Mouse (Mus musculus): ENCODE data around the gene Enpp3. TPM values are rescaled to one million over a fixed set of nuclear protein-coding genes. Genes with fewer than 3 reads are reported as not detected.

The Enpp3 gene
- polyA plus RNA-seq, 1 experiment from 2014 or later = 4.1 TPM

DNA sequence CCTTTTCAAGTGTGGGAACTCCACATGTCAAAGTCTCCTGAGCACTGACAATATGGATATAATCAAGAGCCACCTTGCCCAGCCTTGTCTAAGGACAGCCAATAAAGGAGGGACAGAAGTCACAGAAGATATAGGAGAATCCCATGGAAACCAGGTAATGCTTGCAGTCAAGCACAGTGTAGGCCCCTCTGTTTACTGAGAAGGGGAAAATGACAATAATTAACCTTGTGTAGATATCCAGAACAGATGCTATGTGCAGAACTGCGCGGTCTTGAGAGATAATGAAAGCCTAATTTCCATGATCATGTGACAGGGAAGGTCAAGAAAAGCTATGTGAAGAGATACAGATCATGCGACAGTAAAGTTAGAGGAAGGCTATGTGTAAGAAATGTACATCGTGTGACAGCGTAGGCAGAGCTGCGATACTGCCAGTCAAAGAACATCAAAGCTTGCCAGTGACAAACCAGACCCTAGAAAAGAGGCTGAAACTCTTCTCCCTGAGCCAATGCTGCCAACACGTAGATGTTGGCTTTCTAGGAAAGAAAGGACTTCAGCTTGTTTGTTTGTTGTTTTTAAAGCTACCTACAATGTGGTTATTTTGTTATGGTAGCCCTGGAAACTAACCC lies 17.1 kb downstream of the Enpp3 start:
- Histone ChIP-seq H3K4me2 (replicated peaks) (no peak overlapping the region), H3K4me3 (replicated peaks; ENCODE audit: low read length) (no peak overlapping the region), H3K36me3 (replicated peaks; ENCODE audit: control insufficient read depth, insufficient read depth) (no peaks in the 10 kb centered on the region), H3K9ac (no peak overlapping the region), H3K27me3 (ENCODE audit: control insufficient read depth, insufficient read depth, low read length) (no peaks in the 10 kb centered on the region), H3K27ac (no peak overlapping the region), H3K9me3 (ENCODE audit: control insufficient read depth, low read length) (no peaks in the 10 kb centered on the region), H3K4me1 (replicated peaks; ENCODE audit: control insufficient read depth, insufficient read depth, low read length) (no peaks in the 10 kb centered on the region)
- WGBS = 79% methylated on average over 7 of the region's 7 CpGs
- DNase-seq (ENCODE audit: low spot score) (no peak), ATAC-seq (ENCODE audit: low FRiP score) (no peak)

DNA sequence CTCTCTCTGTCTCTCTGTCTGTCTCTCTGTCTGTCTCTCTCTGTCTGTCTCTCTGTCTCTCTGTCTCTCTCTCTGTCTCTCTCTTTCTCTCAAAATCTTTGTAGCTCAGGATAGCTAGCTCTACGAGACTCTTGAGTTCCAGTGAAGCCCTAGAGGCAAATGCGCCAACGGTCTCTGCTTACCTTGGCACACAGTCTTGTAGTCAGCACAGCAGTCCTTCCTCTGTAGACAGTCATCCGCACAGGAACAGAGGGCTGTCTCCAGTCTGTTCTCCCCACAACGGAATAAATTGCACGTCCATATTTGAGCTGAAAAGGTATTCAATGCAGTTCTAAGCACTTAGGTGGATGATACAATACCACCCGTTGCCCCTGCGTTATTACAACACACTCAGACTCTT lies 18.0 kb downstream of the Enpp3 start:
- Histone ChIP-seq H3K4me3 (replicated peaks; ENCODE audit: low read length) (no peak overlapping the region), H3K27ac (no peak overlapping the region), H3K9me3 (ENCODE audit: control insufficient read depth, low read length) (no peaks in the 10 kb centered on the region), H3K9ac (no peak overlapping the region), H3K4me1 (replicated peaks; ENCODE audit: control insufficient read depth, insufficient read depth, low read length) (no peaks in the 10 kb centered on the region), H3K36me3 (replicated peaks; ENCODE audit: control insufficient read depth, insufficient read depth) (no peaks in the 10 kb centered on the region), H3K27me3 (ENCODE audit: control insufficient read depth, insufficient read depth, low read length) (no peaks in the 10 kb centered on the region), H3K4me2 (replicated peaks) (no peak overlapping the region)
- 82% methylated on average over 8 of the region's 8 CpGs for WGBS
- ATAC-seq (ENCODE audit: low FRiP score) (no peak), DNase-seq (ENCODE audit: low spot score) (no peak)

DNA sequence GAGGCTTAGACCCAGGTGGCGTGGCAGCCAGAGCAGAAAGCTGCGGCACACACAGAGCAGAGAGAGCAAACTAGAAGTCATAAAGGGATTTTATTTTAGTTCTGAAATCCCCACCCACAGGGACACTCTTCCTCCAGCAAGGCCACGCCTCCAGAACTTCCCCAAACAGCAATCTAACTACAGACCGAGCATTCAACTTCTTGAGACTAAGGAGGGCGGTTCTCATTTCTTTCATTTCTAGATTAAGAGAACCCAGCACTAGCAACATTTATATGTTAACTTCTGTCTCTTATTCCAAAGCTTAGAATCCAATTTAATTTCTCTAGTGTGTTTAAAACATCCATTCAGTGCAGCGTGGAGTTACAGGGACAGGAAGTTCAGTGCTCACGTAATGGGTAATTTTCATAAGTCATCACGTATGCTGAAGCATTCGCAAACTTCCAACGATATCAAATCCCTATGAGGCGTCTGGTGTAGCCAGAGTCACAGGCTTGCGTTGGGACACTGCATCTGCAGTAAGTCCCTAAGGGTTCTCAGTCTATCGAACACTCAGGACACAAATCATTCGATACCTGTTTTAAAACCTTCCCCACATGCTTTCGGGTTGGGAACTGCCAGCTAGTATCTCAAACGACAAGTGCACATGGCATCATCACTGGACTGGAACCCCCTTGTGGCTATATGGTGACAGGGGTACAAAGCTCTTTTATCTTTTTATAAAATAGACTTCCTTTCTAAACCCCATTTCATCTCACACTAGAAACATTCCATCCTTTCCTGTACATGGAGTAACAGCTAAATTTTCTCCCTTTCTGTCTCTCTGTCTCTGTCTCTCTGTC lies 18.7 kb downstream of the Enpp3 start:
- no peaks in the 10 kb centered on the region for H3K36me3 ChIP-seq (replicated peaks; ENCODE audit: control insufficient read depth, insufficient read depth)
- H3K4me1 ChIP-seq (replicated peaks; ENCODE audit: control insufficient read depth, insufficient read depth, low read length) = no peaks in the 10 kb centered on the region
- H3K4me3 ChIP-seq (replicated peaks; ENCODE audit: low read length) = no peak overlapping the region
- no peaks in the 10 kb centered on the region for H3K27me3 ChIP-seq (ENCODE audit: control insufficient read depth, insufficient read depth, low read length)
- DNase-seq (ENCODE audit: low spot score) = no peak
- H3K9me3 ChIP-seq (ENCODE audit: control insufficient read depth, low read length) = no peaks in the 10 kb centered on the region
- no peak overlapping the region for H3K9ac ChIP-seq
- H3K4me2 ChIP-seq (replicated peaks) = no peak overlapping the region
- no peak overlapping the region for H3K27ac ChIP-seq
- ATAC-seq (ENCODE audit: low FRiP score) = no peak
- 86% methylated on average over 16 of the region's 16 CpGs for WGBS

DNA sequence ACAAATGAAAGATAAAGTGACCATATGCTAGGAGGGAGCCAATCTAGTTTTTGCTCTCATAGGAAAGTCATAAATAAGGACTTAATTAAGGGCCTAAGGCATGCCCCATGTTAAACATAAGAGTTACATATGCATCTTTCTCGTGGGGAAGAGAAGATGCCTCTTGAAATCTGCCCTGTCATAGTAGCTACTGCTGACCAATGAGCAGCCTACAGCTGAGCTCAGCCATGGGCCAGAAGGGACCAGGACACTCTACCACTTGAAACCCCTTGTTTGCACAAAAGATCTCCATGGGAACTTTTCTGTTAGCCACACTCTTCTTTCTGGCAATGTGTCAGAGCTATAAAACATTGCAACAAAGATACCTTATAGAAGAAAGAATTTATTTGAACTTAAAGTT lies 19.4 kb downstream of the Enpp3 start:
- WGBS = 45% methylated on average over 1 of the region's 1 CpGs

DNA sequence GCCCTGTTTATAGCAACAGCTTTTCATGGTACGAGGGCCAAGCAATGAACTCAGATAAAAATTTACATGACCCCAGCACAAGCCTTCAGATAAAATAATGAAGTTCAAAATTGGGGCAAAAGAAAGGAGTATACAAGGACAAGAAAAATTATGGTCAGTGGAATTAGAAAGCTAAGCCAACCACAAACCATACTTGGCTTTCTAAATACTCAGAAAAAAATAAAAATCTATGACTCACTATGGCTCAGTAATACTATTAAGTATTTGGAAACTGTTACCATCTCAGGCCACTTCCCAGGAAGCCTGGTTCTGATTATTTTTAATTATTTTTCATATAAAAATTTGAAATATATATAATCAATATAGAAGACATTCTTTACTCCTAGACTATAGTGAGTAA lies 19.8 kb downstream of the Enpp3 start:
- DNase-seq (ENCODE audit: low spot score) (no peak), ATAC-seq (ENCODE audit: low FRiP score) (no peak)
- no peaks in the 10 kb centered on the region for H3K27me3 ChIP-seq (ENCODE audit: control insufficient read depth, insufficient read depth, low read length)
- H3K36me3 ChIP-seq (replicated peaks; ENCODE audit: control insufficient read depth, insufficient read depth) = no peaks in the 10 kb centered on the region
- H3K9ac ChIP-seq = no peak overlapping the region
- H3K27ac ChIP-seq = no peak overlapping the region
- H3K9me3 ChIP-seq (ENCODE audit: control insufficient read depth, low read length) = no peaks in the 10 kb centered on the region
- H3K4me1 ChIP-seq (replicated peaks; ENCODE audit: control insufficient read depth, insufficient read depth, low read length) = no peaks in the 10 kb centered on the region
- 96% methylated on average over 1 of the region's 1 CpGs for WGBS
- H3K4me3 ChIP-seq (replicated peaks; ENCODE audit: low read length) = no peak overlapping the region
- no peak overlapping the region for H3K4me2 ChIP-seq (replicated peaks)

More for the DNA sequence above, 19.4 kb downstream of the Enpp3 start:
- no peak overlapping the region for H3K27ac ChIP-seq
- no peaks in the 10 kb centered on the region for H3K36me3 ChIP-seq (replicated peaks; ENCODE audit: control insufficient read depth, insufficient read depth)
- H3K4me3 ChIP-seq (replicated peaks; ENCODE audit: low read length) = no peak overlapping the region
- ATAC-seq (ENCODE audit: low FRiP score) (no peak), DNase-seq (ENCODE audit: low spot score) (no peak)
- H3K27me3 ChIP-seq (ENCODE audit: control insufficient read depth, insufficient read depth, low read length) = no peaks in the 10 kb centered on the region
- no peak overlapping the region for H3K4me2 ChIP-seq (replicated peaks)
- H3K9ac ChIP-seq = no peak overlapping the region
- no peaks in the 10 kb centered on the region for H3K9me3 ChIP-seq (ENCODE audit: control insufficient read depth, low read length)
- H3K4me1 ChIP-seq (replicated peaks; ENCODE audit: control insufficient read depth, insufficient read depth, low read length) = no peaks in the 10 kb centered on the region

DNA sequence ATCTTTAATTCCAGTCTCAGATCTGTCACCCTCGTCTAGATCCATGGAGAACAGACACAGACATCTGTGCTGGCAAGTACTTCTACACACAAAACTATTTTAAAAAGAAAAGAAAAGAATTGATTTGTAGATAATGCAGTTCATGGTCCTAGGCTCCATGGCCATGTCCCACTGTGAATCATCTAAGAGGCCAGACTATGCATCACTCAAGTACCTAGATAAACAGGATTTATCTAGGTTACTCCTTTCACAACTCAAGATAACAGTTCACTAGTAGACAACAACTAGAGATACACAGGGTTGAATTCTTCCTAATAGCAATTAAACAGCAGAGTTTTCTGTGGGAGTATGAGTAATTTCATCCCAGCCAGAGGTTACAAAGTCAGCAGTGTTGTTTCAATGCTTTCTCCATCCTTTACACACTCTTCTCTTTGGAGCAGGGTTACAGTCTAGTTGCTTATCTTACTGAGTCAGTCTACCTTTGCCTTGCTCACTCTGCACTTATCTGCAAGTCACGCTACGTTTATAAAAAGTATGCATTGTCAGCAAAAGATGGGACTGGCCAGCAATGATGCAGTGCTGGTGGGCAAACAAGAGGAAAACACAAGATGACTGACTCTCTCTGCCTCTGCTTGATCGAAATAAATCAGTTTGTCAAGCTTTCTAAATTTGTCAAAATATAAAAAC lies 20.5 kb downstream of the Enpp3 start:
- no peak overlapping the region for H3K9ac ChIP-seq
- no peak for ATAC-seq (ENCODE audit: low FRiP score)
- no peak overlapping the region for H3K27ac ChIP-seq
- H3K27me3 ChIP-seq (ENCODE audit: control insufficient read depth, insufficient read depth, low read length) = no peaks in the 10 kb centered on the region
- H3K4me1 ChIP-seq (replicated peaks; ENCODE audit: control insufficient read depth, insufficient read depth, low read length) = no peaks in the 10 kb centered on the region
- WGBS = 86% methylated on average over 4 of the region's 4 CpGs
- no peak overlapping the region for H3K4me3 ChIP-seq (replicated peaks; ENCODE audit: low read length)
- H3K36me3 ChIP-seq (replicated peaks; ENCODE audit: control insufficient read depth, insufficient read depth) = no peaks in the 10 kb centered on the region
- no peak for DNase-seq (ENCODE audit: low spot score)
- H3K4me2 ChIP-seq (replicated peaks) = no peak overlapping the region
- no peaks in the 10 kb centered on the region for H3K9me3 ChIP-seq (ENCODE audit: control insufficient read depth, low read length)

DNA sequence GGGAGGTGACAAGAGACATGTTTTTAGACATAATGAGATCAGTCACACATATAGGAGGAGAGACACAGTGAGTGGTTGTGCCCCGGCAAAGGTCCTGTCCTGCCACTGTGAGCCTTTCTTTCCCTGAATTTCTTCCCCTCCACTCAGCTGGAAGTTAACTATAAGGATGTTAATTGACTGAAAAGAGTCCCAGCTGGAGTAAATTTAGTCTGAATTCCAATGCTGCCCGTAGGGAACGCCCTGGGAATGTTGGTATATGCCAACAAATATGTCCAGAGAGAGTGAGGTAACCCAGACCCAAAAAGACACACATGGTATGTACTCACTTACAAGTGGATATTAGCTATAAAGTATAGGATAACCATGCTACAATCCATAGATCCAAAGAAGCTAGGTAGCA lies 23.1 kb downstream of the Enpp3 start:
- Histone ChIP-seq H3K9me3 (ENCODE audit: control insufficient read depth, low read length) (no peaks in the 10 kb centered on the region), H3K36me3 (replicated peaks; ENCODE audit: control insufficient read depth, insufficient read depth) (no peaks in the 10 kb centered on the region), H3K27me3 (ENCODE audit: control insufficient read depth, insufficient read depth, low read length) (no peaks in the 10 kb centered on the region), H3K27ac (no peak overlapping the region), H3K4me3 (replicated peaks; ENCODE audit: low read length) (no peak overlapping the region), H3K4me1 (replicated peaks; ENCODE audit: control insufficient read depth, insufficient read depth, low read length) (no peaks in the 10 kb centered on the region), H3K4me2 (replicated peaks) (no peak overlapping the region), H3K9ac (no peak overlapping the region)
- 45% methylated on average over 3 of the region's 3 CpGs for WGBS
- DNase-seq (ENCODE audit: low spot score) (no peak), ATAC-seq (ENCODE audit: low FRiP score) (no peak)

DNA sequence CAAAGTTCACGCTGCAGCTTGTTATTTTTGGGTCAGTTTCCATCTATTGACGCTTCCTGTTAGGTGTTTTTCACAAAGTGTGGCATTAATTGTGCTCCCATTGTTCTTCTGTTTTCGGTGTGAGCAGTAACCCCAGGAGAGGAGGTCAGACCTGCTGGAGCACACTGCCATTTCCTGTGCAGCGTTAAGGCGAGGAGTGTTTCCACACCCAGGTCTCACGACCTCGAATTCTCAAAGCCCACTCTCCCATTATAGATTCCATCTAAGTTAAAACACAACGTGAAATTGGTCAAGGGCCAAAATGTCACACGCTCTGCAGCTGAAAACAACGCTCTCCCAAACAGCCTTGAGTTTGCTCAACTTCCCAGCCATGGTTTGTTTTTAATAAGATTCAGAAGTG lies 32.0 kb downstream of the Enpp3 start:
- H3K9ac ChIP-seq = no peak overlapping the region
- no peaks in the 10 kb centered on the region for H3K27me3 ChIP-seq (ENCODE audit: control insufficient read depth, insufficient read depth, low read length)
- no peak overlapping the region for H3K4me3 ChIP-seq (replicated peaks; ENCODE audit: low read length)
- H3K4me1 ChIP-seq (replicated peaks; ENCODE audit: control insufficient read depth, insufficient read depth, low read length) = no peaks in the 10 kb centered on the region
- no peaks in the 10 kb centered on the region for H3K36me3 ChIP-seq (replicated peaks; ENCODE audit: control insufficient read depth, insufficient read depth)
- 67% methylated on average over 10 of the region's 10 CpGs for WGBS
- DNase-seq (ENCODE audit: low spot score) = no peak
- no peak overlapping the region for H3K4me2 ChIP-seq (replicated peaks)
- H3K9me3 ChIP-seq (ENCODE audit: control insufficient read depth, low read length) = no peaks in the 10 kb centered on the region
- no peak for ATAC-seq (ENCODE audit: low FRiP score)
- H3K27ac ChIP-seq = no peak overlapping the region

DNA sequence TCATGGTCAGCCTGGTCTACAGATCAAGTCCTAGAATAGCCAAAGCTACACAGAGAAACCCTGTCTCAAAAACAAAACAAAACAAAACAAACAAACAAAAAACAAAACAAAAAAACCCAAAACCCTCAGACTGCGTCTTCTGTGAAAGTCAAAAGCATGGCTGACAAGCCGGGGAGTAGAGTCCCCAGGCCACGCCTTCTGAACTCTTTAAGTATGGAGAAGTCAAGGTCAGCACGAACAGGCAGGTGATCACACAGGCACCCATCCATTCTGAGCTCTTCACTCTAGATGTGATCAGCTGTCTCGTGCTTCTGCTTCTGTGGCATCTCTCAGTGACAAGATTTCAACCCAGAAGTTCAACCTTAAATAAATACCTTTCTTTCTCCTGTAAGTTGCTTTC lies 35.9 kb downstream of the Enpp3 start:
- Histone ChIP-seq H3K9me3 (ENCODE audit: control insufficient read depth, low read length) (no peaks in the 10 kb centered on the region), H3K9ac (no peak overlapping the region), H3K4me3 (replicated peaks; ENCODE audit: low read length) (no peak overlapping the region), H3K36me3 (replicated peaks; ENCODE audit: control insufficient read depth, insufficient read depth) (no peaks in the 10 kb centered on the region), H3K27me3 (ENCODE audit: control insufficient read depth, insufficient read depth, low read length) (no peaks in the 10 kb centered on the region), H3K4me2 (replicated peaks) (no peak overlapping the region), H3K27ac (no peak overlapping the region), H3K4me1 (replicated peaks; ENCODE audit: control insufficient read depth, insufficient read depth, low read length) (no peaks in the 10 kb centered on the region)
- 91% methylated on average over 5 of the region's 5 CpGs for WGBS
- ATAC-seq (ENCODE audit: low FRiP score) (no peak), DNase-seq (ENCODE audit: low spot score) (no peak)

Data from hindbrain, embryonic 14.5 days (tissue).